Mouse (Mus musculus) brain, embryonic 18.5 days (tissue): ENCODE measurements around the gene Mrps9.

ENCODE experiments used
- DNase-seq: peaks from one replicate; pipeline ENCODE4 v3.0.0-alpha.2; 2012; ENCODE audit warnings: low read depth, low spot score

Gene Mrps9

DNA sequence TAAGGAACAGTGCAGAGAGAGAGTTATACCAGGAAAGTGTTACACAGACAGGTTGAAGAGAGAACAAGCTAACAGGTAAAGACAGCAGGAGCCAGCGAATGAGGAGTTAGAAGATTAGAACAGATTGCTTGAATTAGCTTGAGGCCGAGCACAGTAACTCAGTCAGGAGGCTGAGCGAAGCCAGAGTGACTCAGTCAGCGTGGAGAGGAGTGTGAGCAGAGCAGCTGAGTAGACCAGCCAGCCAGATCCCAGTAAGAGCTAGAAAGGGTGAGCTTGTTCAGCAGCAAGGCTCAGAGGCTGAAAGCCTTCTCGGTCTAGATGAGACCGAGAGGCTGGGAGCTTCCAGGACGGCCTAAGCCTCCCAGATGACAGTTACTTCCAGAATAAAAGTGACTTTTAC, 55.7 kb downstream of the Mrps9 start:
- DNase-seq = no peak

DNA sequence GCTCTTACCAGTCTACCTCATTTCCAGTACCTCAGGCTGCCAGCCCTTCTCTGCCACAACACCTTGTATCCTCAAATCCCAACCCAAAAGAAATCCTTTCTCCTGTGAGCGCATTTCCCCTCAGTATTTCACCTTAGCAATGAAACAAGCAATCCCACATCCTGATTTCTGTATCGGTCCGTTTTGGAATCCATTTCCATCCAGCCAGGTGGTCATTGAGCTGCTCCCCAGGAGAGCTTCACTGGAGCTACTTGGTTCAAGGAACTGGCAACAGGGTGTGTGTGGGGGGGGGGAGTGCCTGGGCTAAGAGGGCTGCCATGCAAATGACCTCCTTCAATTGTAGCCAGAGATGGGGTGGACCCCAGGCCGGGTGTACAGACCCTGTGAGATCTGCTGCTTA, 56.1 kb downstream of the Mrps9 start:
- no peak for DNase-seq

DNA sequence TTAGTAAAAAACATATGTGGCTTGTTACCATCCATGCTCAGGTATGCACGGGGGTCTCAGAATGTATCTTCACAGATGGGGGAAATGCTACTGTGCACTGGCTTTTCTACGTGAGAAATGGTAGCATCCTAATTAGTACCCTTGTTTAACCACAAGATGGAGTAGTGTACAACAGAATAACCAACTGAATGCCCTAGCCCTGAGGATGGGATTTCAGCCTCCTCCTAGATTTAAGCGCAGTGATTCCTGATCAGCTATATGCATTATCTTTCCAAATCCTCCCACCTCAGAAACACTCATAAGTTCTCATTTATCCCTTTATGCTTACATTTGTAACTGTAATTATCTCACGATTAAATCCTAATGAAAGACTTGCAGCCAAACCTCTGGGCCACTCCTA, 64.0 kb downstream of the Mrps9 start:
- peak; percentile 28 for DNase-seq

DNA sequence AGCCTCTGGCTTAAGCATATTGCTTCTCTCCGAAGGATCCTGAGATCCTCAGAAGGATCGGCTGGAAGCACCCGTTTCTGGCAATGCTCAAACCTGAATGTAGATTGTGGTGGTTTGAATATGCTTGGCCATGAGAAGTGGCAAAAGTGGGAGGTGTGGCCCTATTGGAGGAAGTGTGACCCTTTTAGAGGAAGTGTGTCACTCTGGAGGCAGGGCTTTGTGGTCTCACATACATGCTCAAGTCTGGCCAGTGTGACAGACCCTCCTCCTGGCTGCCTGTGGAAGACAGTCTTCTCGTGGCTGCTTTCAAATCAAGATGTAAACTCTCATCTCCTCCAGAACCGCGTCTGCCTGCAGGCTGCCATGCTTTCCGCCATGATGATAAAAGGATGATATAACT, 65.7 kb downstream of the Mrps9 start:
- DNase-seq = no peak

DNA sequence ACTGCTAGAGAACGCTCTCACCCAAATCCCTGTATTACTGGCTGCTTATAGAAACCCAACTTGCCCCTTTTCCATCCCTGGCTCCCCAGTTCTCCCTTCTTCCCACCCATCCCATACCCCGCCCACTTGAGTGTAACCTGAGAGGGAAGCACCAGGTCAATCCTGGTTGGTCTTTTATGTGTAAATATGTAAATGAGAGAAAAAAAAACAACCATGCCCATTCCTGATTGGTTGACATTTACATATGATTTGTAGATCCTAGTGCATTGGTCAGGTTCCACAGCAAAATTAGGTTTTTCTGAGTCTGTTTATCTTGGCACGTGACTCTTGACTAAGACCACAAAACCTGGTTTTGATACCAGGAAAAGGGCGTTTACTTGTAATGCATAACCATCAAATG, 66.9 kb downstream of the Mrps9 start:
- no peak for DNase-seq

DNA sequence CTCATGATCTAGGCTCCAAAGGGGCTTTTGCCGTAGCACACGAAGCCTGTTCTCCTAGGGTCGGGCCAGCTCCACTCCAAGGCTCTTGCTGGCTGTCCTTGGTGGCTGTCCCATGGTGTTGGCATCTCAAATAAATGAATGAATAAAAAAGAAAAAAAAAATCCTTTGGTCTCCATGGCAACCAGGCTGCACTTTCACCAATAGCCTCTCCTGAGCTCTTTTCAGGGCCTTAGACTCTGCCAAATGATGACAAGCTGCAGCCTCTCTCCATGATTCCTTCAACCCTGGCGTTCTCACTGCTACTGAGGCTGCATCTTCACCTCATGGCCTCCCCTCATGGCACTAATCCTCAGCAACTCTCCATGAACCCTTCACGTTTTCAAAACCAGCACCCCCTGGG, 72.9 kb downstream of the Mrps9 start:
- DNase-seq = peak; percentile 24

DNA sequence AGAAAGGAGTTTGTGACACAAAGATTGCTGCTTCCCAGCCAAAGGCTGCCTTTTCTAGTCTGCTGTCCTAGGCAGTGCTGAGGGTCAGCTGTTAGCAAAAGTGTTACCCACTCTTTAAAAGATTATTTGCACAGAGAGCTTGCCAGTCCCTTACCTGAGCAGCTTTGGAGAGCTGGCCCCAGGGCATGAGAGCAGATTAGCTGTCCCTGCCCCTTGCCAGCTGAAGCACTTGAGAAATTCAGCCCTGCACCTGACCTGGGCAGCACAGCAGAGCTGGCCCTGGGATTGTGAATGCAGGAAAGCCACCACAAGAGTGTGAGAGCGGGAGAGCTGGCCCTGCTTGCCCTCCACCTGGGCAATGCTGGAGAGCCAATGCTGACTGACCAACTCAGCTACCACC, 82.6 kb downstream of the Mrps9 start:
- no peak for DNase-seq

DNA sequence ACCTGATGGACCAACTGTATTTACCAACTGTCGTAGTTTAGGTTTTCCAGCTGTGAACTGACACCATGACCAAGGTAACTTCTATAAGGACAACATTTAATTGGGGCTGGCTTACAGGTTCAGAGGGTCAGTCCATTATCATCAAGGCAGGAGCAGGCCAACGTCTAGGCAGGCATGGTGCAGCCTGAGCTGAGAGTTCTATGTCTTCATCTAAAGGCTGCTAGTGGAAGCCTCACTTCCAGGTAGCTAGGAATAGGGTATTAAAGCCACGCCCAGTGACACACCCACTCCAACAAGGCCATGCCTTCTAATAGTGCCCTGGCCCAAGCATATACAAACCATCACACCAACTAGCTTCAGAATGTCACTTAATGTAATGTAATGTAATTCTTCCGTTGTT, 97.5 kb downstream of the Mrps9 start:
- DNase-seq = no peak

DNA sequence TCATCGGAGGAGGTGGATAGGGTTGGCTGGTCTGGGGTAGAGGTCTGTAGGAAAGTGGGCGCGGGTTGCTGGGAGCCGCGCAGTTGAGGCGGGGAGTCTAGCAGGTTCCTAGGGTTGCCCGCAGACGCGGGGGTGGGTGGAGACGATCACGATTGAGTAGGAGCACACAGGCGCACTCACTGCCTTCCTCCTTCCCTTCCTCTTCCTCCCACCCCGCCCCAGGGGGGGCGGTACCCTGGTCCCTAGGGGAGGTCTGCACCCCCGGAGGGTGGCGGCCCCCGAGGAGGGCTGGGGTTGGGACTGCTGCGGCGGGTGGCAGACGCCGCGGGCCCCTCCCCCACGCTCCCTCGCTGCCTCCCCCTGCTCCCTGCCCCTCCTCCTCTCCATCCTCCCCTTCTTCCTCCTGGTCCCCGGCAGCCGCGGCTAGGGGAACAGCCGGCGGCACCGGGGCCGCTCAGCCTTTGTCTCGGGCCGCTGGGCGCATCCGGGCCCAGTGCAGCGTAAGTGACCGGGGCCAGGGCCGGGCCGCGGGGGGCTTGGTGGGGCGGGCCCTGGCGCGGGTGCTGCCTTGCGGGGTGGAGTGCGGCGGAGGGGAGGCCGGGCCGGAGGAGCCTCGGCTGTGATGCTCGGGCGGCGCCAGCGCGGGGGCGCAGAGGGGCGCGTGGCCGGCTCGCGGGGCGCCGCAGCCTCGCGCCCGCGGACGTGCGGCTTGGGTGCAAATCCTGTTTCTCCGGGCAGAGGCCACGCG, 101.9 kb downstream of the Mrps9 start, which contains the start of gene Gpr45:
Gpr45 (plus strand) TSS at position 139 of the 748 bp plus-strand sequence.
- peak; percentile 50 for DNase-seq

DNA sequence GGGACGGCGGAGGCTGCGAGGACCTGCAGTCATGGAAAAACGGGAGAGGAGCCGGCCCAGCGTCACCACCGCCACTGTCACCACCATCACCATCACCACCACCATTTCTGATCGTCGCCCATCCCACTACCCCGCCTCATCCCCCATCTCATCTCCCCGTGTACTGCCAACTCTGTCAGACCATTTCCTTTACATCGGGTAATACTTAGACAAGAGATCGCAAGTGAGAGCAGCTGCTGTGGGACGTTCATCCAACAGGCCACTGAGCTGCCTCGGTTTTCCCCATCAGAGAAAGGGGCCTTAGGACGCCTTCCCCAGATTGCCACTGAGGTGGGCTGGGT, 102.4 kb downstream of the Mrps9 start:
- DNase-seq = peak; percentile 2
